Mouse (Mus musculus): ENCODE data around the gene Akap5.

The Akap5 gene

GRCm38 (mm10) chr12:76368201-76368789 is 43.6 kb downstream of the Akap5 start:
- no peak for DNase-seq (ENCODE audit: extremely low spot score, low read depth, low spot score)

GRCm38 (mm10) chr12:76368790-76369205 is 44.1 kb downstream of the Akap5 start:
- no peak for DNase-seq (ENCODE audit: extremely low spot score, low read depth, low spot score)

GRCm38 (mm10) chr12:76369206-76369977 is 44.7 kb downstream of the Akap5 start, which contains the start of gene Zbtb25:
Gene Zbtb25 (minus strand): TSS chr12:76369602.
- DNase-seq (ENCODE audit: extremely low spot score, low read depth, low spot score), result no peak

- no peak for DNase-seq (ENCODE audit: extremely low spot score, low read depth, low spot score)
These were observed 45.5 kb downstream of the Akap5 start, which contains the start of gene Zbtb1 for GRCm38 (mm10) chr12:76369978-76370830. Gene Zbtb1 (plus strand): TSS chr12:76370266.

- DNase-seq (ENCODE audit: extremely low spot score, low read depth, low spot score), result no peak
These were observed 46.3 kb downstream of the Akap5 start for GRCm38 (mm10) chr12:76370831-76371571.

GRCm38 (mm10) chr12:76372046-76372445 is 47.4 kb downstream of the Akap5 start:
- DNase-seq (ENCODE audit: extremely low spot score, low read depth, low spot score), result no peak

- no peak for DNase-seq (ENCODE audit: extremely low spot score, low read depth, low spot score)
These were observed 48.5 kb downstream of the Akap5 start for GRCm38 (mm10) chr12:76372881-76373818.

- DNase-seq (ENCODE audit: extremely low spot score, low read depth, low spot score), result no peak
These were observed 49.3 kb downstream of the Akap5 start for GRCm38 (mm10) chr12:76373991-76374390.

- DNase-seq (ENCODE audit: extremely low spot score, low read depth, low spot score), result no peak
These were observed 50.2 kb downstream of the Akap5 start for GRCm38 (mm10) chr12:76374911-76375310.

- no peak for DNase-seq (ENCODE audit: extremely low spot score, low read depth, low spot score)
These were observed 50.8 kb downstream of the Akap5 start for GRCm38 (mm10) chr12:76375506-76375905.

GRCm38 (mm10) chr12:76376649-76377048 is 52.0 kb downstream of the Akap5 start:
- no peak for DNase-seq (ENCODE audit: extremely low spot score, low read depth, low spot score)

- DNase-seq (ENCODE audit: extremely low spot score, low read depth, low spot score), result no peak
These were observed 52.4 kb downstream of the Akap5 start for GRCm38 (mm10) chr12:76377059-76377458.

GRCm38 (mm10) chr12:76377726-76378125 is 53.0 kb downstream of the Akap5 start:
- DNase-seq (ENCODE audit: extremely low spot score, low read depth, low spot score), result no peak

GRCm38 (mm10) chr12:76378556-76378955 is 53.9 kb downstream of the Akap5 start:
- DNase-seq (ENCODE audit: extremely low spot score, low read depth, low spot score), result no peak

GRCm38 (mm10) chr12:76380151-76380550 is 55.5 kb downstream of the Akap5 start:
- DNase-seq (ENCODE audit: extremely low spot score, low read depth, low spot score), result no peak
